Mouse (Mus musculus): ENCODE measurements at regions not wholly inside any gene's neighbourhood (a gene's known extent, or its start where the extent isn't known, plus 50 kb on each side); places are given as distances from the start of the nearest gene placed in this dataset.
"Not testable (repeated sequence)": the region's sequence is repeated elsewhere in the genome, so short reads cannot be mapped to it uniquely, and the experiment has no call there.

GRCm38 (mm10) chr8:30063148-30063547 is 2615.7 kb downstream of the Poteg start:
- no peak for DNase-seq

- DNase-seq = no peak
Measured at GRCm38 (mm10) chr8:30077726-30078125, 2630.3 kb downstream of the Poteg start.

GRCm38 (mm10) chr8:30127766-30128165 is 2680.3 kb downstream of the Poteg start:
- DNase-seq = no peak

GRCm38 (mm10) chr8:30134999-30135398 is 2687.5 kb downstream of the Poteg start:
- DNase-seq = no peak

GRCm38 (mm10) chr8:30151181-30151844 is 2703.8 kb downstream of the Poteg start:
- no peak for DNase-seq

GRCm38 (mm10) chr8:30152921-30153320 is 2705.5 kb downstream of the Poteg start:
- no peak for DNase-seq

- no peak for DNase-seq
Measured at GRCm38 (mm10) chr8:30171881-30172280, 2724.4 kb downstream of the Poteg start.

GRCm38 (mm10) chr8:30202746-30203145 is 2755.3 kb downstream of the Poteg start:
- DNase-seq = not testable (repeated sequence)

- peak; percentile 12 to 23 for DNase-seq
Measured at GRCm38 (mm10) chr8:30227354-30227753, 2779.9 kb downstream of the Poteg start.

GRCm38 (mm10) chr8:30233266-30233665 is 2785.8 kb downstream of the Poteg start:
- no peak for DNase-seq

GRCm38 (mm10) chr8:30251797-30252196 is 2804.3 kb downstream of the Poteg start:
- no peak for DNase-seq

- DNase-seq = no peak
Measured at GRCm38 (mm10) chr8:30269949-30270910, 2822.8 kb downstream of the Poteg start.

GRCm38 (mm10) chr8:30289169-30289568 is 2841.7 kb downstream of the Poteg start:
- DNase-seq = no peak

- DNase-seq = no peak
Measured at GRCm38 (mm10) chr8:30331201-30331600, 2883.7 kb downstream of the Poteg start.

- DNase-seq = no peak
Measured at GRCm38 (mm10) chr8:30333352-30333751, 2885.9 kb downstream of the Poteg start.

- DNase-seq = no peak
Measured at GRCm38 (mm10) chr8:30359464-30359863, 2912.0 kb downstream of the Poteg start.

GRCm38 (mm10) chr8:30365721-30366120 is 2918.3 kb downstream of the Poteg start:
- DNase-seq = no peak

GRCm38 (mm10) chr8:30391936-30392335 is 2944.5 kb downstream of the Poteg start:
- no peak for DNase-seq

GRCm38 (mm10) chr8:30439423-30439822 is 2989.1 kb upstream of the 5930422O12Rik start:
- no peak for DNase-seq

GRCm38 (mm10) chr8:30441821-30442220 is 2986.7 kb upstream of the 5930422O12Rik start:
- DNase-seq = no peak

- DNase-seq = no peak
Measured at GRCm38 (mm10) chr8:30443874-30444273, 2984.6 kb upstream of the 5930422O12Rik start.

- DNase-seq = no peak
Measured at GRCm38 (mm10) chr8:30444274-30444673, 2984.2 kb upstream of the 5930422O12Rik start.

- DNase-seq = no peak
Measured at GRCm38 (mm10) chr8:30458136-30458535, 2970.4 kb upstream of the 5930422O12Rik start.

GRCm38 (mm10) chr8:30482956-30483355 is 2945.6 kb upstream of the 5930422O12Rik start:
- DNase-seq = no peak

Measured in cerebellum, adult 18-20 months (tissue).